Mouse (Mus musculus) CH12.LX (cell line): ENCODE results near the gene Mpo. TPM values are rescaled to one million over a fixed set of nuclear protein-coding genes. Genes with fewer than 3 reads are reported as not detected.

Experiments
- DNase-seq: peaks from one replicate; pipeline ENCODE4 v3.0.0-alpha.2; 2013; ENCODE audit errors: extremely low read depth
- H3K27ac ChIP-seq: 2 replicates; pipeline ENCODE4 v1.5.1; 2012; ENCODE audit warnings: low read depth, mild to moderate bottlenecking, control low read depth, moderate library complexity; ENCODE audit not compliant: insufficient read depth
- H3K27me3 ChIP-seq: replicated peaks from 2 replicates; pipeline ENCODE3; 2012; ENCODE audit warnings: inconsistent platforms
- H3K36me3 ChIP-seq, 2 experiments: replicated peaks in 1 of 2; 2 replicates each; pipeline versions ENCODE3 to v1.6.1; 2012; ENCODE audit warnings: inconsistent platforms in 1 of 2, low read length in 1 of 2, mild to moderate bottlenecking in 1 of 2, mixed read lengths in 1 of 2, moderate library complexity in 1 of 2; ENCODE audit not compliant: control insufficient read depth in 1 of 2, insufficient read depth in 1 of 2
- H3K4me1 ChIP-seq, 2 experiments: 2 replicates each; pipeline ENCODE4 v1.6.1; 2012; ENCODE audit warnings: inconsistent platforms in 1 of 2, moderate library complexity in 1 of 2; ENCODE audit not compliant: insufficient read depth in 2 of 2, control insufficient read depth in 1 of 2
- H3K4me2 ChIP-seq: 2 replicates; pipeline ENCODE4 v1.6.1; 2012; ENCODE audit warnings: low read depth, mild to moderate bottlenecking, control low read depth; ENCODE audit not compliant: poor library complexity, insufficient read depth, severe bottlenecking
- H3K4me3 ChIP-seq, 3 experiments: fragments of 150-350 bp in 1 of 3; sonication (generic) in 1 of 3; replicated peaks in 1 of 3; 2 replicates each; pipeline versions ENCODE3 to v1.5.1; 2011 to 2012; ENCODE audit warnings: low read depth in 2 of 3, low read length in 2 of 3, mild to moderate bottlenecking in 2 of 3, moderate library complexity in 2 of 3, control low read depth in 1 of 3, improper control_type of control experiment in 1 of 3, inconsistent platforms in 1 of 3, mixed read lengths in 1 of 3; ENCODE audit not compliant: poor library complexity in 1 of 3
- H3K79me2 ChIP-seq: replicated peaks from 2 replicates; pipeline ENCODE4 v1.6.1; 2012; ENCODE audit warnings: mild to moderate bottlenecking, moderate library complexity; ENCODE audit not compliant: control insufficient read depth, poor library complexity, insufficient read depth, severe bottlenecking; ENCODE audit errors: extremely low read depth
- H3K9ac ChIP-seq: 2 replicates; pipeline ENCODE4 v1.6.1; 2012; ENCODE audit warnings: low read depth, mild to moderate bottlenecking, control low read depth, moderate library complexity; ENCODE audit not compliant: insufficient read depth
- H3K9me3 ChIP-seq: replicated peaks from 2 replicates; pipeline ENCODE3; 2012; ENCODE audit warnings: low read length, inconsistent platforms, mixed read lengths
- BHLHE40 ChIP-seq: IDR thresholded peaks from 2 replicates; pipeline ENCODE4 v1.6.1; 2011; ENCODE audit warnings: mild to moderate bottlenecking, low read depth, low read length, improper control_type of control experiment
- CTCF ChIP-seq, 2 experiments: IDR thresholded peaks in 1 of 2; conservative IDR thresholded peaks in 1 of 2; 2 replicates each; pipeline ENCODE4 v1.5.1; 2011 to 2012; ENCODE audit warnings: low read depth in 2 of 2, low read length in 2 of 2, improper control_type of control experiment in 1 of 2, inconsistent platforms in 1 of 2, mild to moderate bottlenecking in 1 of 2, moderate library complexity in 1 of 2
- ETS1 ChIP-seq: conservative IDR thresholded peaks from 2 replicates; pipeline ENCODE4 v1.6.1; 2012; ENCODE audit warnings: low read depth, mild to moderate bottlenecking, inconsistent platforms, low read length, improper control_type of control experiment, moderate library complexity
- GABPA ChIP-seq: IDR thresholded peaks from 2 replicates; pipeline ENCODE4 v1.6.1; 2012; ENCODE audit warnings: low read depth, low read length, improper control_type of control experiment, inconsistent platforms; ENCODE audit not compliant: insufficient replicate concordance
- JUND ChIP-seq: conservative IDR thresholded peaks from 2 replicates; pipeline ENCODE4 v1.6.1; 2011; ENCODE audit warnings: low read depth, low read length, improper control_type of control experiment
- MAZ ChIP-seq: IDR thresholded peaks from 2 replicates; pipeline ENCODE4 v1.6.1; 2012; ENCODE audit warnings: low read depth, mild to moderate bottlenecking, inconsistent platforms, low read length, improper control_type of control experiment, moderate library complexity
- MEF2A ChIP-seq: IDR thresholded peaks from 2 replicates; pipeline ENCODE4 v1.6.1; 2014; ENCODE audit warnings: low read depth, mild to moderate bottlenecking, inconsistent platforms, low read length, improper control_type of control experiment, borderline replicate concordance
- NELFE ChIP-seq: IDR thresholded peaks from 2 replicates; pipeline ENCODE4 v1.6.1; 2011; ENCODE audit warnings: low read depth, low read length, improper control_type of control experiment
- POLR2A ChIP-seq: IDR thresholded peaks from 2 replicates; pipeline ENCODE4 v1.6.1; 2011; ENCODE audit warnings: low read depth, mild to moderate bottlenecking, improper control_type of control experiment, low read length
- RAD21 ChIP-seq: IDR thresholded peaks from 2 replicates; pipeline ENCODE4 v1.6.1; 2011; ENCODE audit warnings: low read depth, mild to moderate bottlenecking, low read length, improper control_type of control experiment, moderate library complexity
- RCOR1 ChIP-seq: conservative IDR thresholded peaks from 2 replicates; pipeline ENCODE4 v1.6.1; 2012; ENCODE audit warnings: low read depth, mild to moderate bottlenecking, inconsistent platforms, low read length, improper control_type of control experiment
- SIN3A ChIP-seq: IDR thresholded peaks from 2 replicates; pipeline ENCODE4 v1.6.1; 2012; ENCODE audit warnings: low read length, improper control_type of control experiment, inconsistent platforms
- USF1 ChIP-seq: IDR thresholded peaks from 2 replicates; pipeline ENCODE4 v1.6.1; 2014; ENCODE audit warnings: low read depth, mild to moderate bottlenecking, inconsistent platforms, low read length, improper control_type of control experiment
- ZNF384 ChIP-seq: IDR thresholded peaks from 2 replicates; pipeline ENCODE4 v1.6.1; 2012; ENCODE audit warnings: low read depth, low read length, improper control_type of control experiment, inconsistent platforms
- dilution Hi-C: fragments of 300-500 bp; cut with MboI; formaldehyde crosslinking; loops from 2 replicates; pipeline ENCODE4 v1.14.3; 2020; ENCODE audit warnings: low sequenced_read_pairs; ENCODE audit not compliant: extremely low pct_unique_long_range_greater_than_20kb, extremely low pct_ligation_motif_present
- in situ Hi-C: fragments of 300-500 bp; cut with MboI; formaldehyde crosslinking; loops from 3 replicates; pipeline ENCODE4 v1.14.3; 2019; ENCODE audit warnings: low sequenced_read_pairs, low pct_ligation_motif_present, low pct_unique_long_range_greater_than_20kb, mixed read lengths
- polyA plus RNA-seq: library from polyadenylated mRNA; unstranded; fragments of >175 nt; gene quantifications from 2 replicates; pipeline ENCODE4 v1.2.1, GENCODE M21; 2012; ENCODE audit warnings: low read depth; ENCODE audit not compliant: insufficient read length
- total RNA-seq, 2 experiments: library from RNA; depleted of rRNA; stranded (reverse); fragments of 300-350 nt in 1 of 2; fragments of >200 nt in 1 of 2; gene quantifications; 2 replicates each; pipeline ENCODE4 v1.2.3; 2012 to 2014

The Mpo gene
- total and polyA plus RNA-seq, 3 experiments, result not detected

DNA sequence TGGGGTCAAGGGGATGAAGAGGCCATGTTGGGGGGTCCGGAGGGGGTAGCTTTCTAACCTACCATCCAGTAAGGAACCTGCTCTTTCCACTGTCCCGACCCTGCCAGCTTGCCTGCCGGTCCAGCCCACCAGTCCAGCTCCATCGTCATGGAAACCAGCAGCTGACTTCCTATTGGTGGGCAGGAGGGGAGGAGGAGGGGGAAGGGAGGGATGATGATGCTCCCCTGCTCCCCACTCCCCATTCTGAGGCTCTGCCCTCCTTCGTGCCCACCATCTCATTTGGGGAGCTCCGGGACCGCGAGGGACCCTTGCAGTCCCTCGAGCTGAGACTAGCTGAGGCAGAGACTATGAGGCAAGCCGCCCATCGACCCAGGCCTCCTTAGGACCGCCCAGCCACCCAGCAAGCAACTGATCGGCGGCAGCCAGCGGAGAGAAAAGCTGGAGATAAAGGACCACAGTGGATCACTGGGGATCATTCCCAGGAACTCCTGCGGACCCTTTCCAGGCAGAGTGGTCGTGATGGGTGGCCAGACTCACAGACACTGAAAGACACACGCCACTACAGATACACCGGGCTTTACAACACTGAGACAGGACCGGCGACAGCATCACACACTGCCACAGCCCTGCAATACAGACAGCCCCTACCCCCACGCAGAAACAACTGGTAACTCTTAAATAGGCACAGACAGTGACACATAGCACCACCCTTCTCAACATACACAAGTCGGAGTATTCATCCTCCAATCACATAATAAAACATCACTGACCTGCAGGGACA is 32.9 kb upstream of the Mpo start, which contains the start of gene Tspoap1:
Gene Tspoap1, plus strand, starts transcription at position 241 of the 781 bp plus-strand sequence.
- Histone ChIP-seq H3K36me3 (peaks cover 31 to 57% of the 10 kb centered on the region in 2 experiments), H3K4me1 (peaks cover 13 to 40% of the 10 kb centered on the region in 2 experiments; a peak in 3 of 4 replicates), H3K4me3 (peak within 1 kb of the TSS in 1 of 3 experiments; percentile 8), H3K9me3 (peaks cover 7% of the 10 kb centered on the region), H3K27ac (peak within 1 kb of the TSS; percentile 66), H3K27me3 (no peaks in the 10 kb centered on the region), H3K9ac (peak within 1 kb of the TSS; percentile 25; the same call in 1 of the 2 replicates), H3K4me2 (peak within 1 kb of the TSS; percentile 27), H3K79me2 (peaks cover 20% of the 10 kb centered on the region)
- in situ Hi-C loops, result no loop called here
- TF ChIP-seq USF1, result no peak
- no peak for TF ChIP-seq JUND
- peak; percentile 72; the same call in 1 of the 2 replicates for TF ChIP-seq POLR2A
- peak; percentile 88 for DNase-seq
- dilution Hi-C loops, result no loop called here

GRCm38 (mm10) chr11:87761181-87761721 is 32.1 kb upstream of the Mpo start:
- H3K36me3 ChIP-seq, result peaks cover 35 to 62% of the 10 kb centered on the region in 2 experiments
- H3K4me1 ChIP-seq, result peaks cover 13 to 40% of the 10 kb centered on the region in 2 experiments; a peak in 3 of 4 replicates
- H3K27me3 ChIP-seq, result no peaks in the 10 kb centered on the region
- H3K4me2 ChIP-seq, result no peak overlapping the region
- in situ Hi-C loops (no loop called here), dilution Hi-C loops (no loop called here)
- TF ChIP-seq BHLHE40, result no peak
- TF ChIP-seq MAZ, result no peak
- TF ChIP-seq SIN3A, result no peak
- no peak for TF ChIP-seq RAD21
- no peak for TF ChIP-seq JUND
- TF ChIP-seq ZNF384, result no peak
- TF ChIP-seq NELFE, result no peak
- no peak for TF ChIP-seq CTCF (conservative IDR thresholded peaks at IDR 0.05 in 1 of 2, IDR thresholded peaks at IDR 0.05 in 1 of 2; ENCODE audit: low read depth in 2 of 2, low read length in 2 of 2)
- TF ChIP-seq ETS1, result no peak
- TF ChIP-seq MEF2A, result no peak
- TF ChIP-seq GABPA, result no peak
- no peak for TF ChIP-seq RCOR1
- TF ChIP-seq USF1, result no peak
- H3K4me3 ChIP-seq, result no peak overlapping the region
- peaks cover 12% of the 10 kb centered on the region for H3K79me2 ChIP-seq
- no peak overlapping the region for H3K9ac ChIP-seq
- DNase-seq, result peak; percentile 70
- peak overlapping the region; percentile 66; the same call in 1 of the 2 replicates for H3K27ac ChIP-seq
- H3K9me3 ChIP-seq, result peaks cover 7% of the 10 kb centered on the region
